Mouse (Mus musculus) myocyte (in vitro differentiated cells): Measurements from ENCODE around the gene Eif3i.

Source experiments
- MAX ChIP-seq: IDR thresholded peaks from one replicate; pipeline ENCODE4 v1.6.1; 2011; ENCODE audit warnings: low read depth, mild to moderate bottlenecking, control low read depth
- TCF12 ChIP-seq: IDR thresholded peaks from one replicate; pipeline ENCODE4 v1.6.1; 2011; ENCODE audit warnings: mild to moderate bottlenecking, control low read depth; ENCODE audit not compliant: poor library complexity, insufficient read depth, severe bottlenecking

DNA sequence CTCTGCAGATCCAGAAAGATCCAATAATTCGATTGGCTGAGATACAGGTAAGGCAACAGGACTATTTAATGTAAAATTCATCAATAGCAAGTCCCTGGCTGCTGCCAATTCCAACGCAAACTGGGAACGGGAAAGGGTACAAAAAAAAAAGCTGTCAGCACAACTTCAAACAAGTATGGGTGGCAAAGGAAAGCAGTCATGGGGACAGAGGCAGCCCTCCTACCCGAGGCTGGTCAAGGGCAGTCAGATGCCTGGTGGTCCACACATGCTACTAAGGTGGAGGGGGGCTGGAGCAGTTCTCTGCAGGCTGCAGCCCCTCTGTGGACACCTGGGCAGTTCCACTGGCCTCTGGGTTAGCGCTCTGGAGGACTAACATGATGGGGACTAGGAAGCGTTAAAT lies 25.6 kb upstream of the Eif3i start:
- no peak for TF ChIP-seq TCF12
- no peak for TF ChIP-seq MAX
